Mouse (Mus musculus): ENCODE measurements around the gene Morc4. TPM values are rescaled to one million over a fixed set of nuclear protein-coding genes. Genes with fewer than 3 reads are reported as not detected.

The Morc4 gene
- polyA plus RNA-seq, 1 experiment from 2014 or later, result 2.6 TPM

DNA sequence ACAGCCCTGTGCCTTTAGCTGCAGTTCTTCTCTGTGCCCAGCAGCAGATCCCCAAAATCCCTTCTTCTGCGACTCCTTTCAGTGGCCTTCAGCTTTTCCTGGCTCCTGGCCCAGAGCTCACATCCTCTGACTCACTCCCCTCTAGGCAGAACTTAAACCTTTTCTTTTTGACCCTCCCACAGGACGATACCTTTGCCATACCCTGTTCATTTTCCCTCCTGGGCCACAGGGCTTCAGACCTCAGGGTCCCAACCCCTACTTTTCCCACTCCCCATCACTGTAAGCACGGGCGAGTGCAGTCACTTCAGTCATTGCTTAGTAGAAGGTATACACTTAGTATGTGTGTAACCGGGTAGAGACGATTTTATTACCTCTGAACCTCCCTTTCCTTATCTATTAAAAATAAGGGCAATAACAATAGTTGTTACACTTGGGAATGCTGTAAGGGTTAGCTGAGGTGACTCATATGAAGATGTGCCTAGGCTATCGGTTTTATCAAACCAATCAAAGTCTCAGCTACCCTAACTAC, 96.3 kb downstream of the Morc4 start:
- Histone ChIP-seq H3K9ac (replicated peaks; ENCODE audit: low read depth, low read length) (no peak overlapping the region), H3K4me3 (replicated peaks; ENCODE audit: low read length) (no peak overlapping the region), H3K4me2 (ENCODE audit: low read length) (no peak overlapping the region), H3K27me3 (replicated peaks; ENCODE audit: control insufficient read depth, insufficient read depth, low read length) (no peaks in the 10 kb centered on the region), H3K4me1 (replicated peaks; ENCODE audit: control insufficient read depth, insufficient read depth, low read length) (no peaks in the 10 kb centered on the region), H3K36me3 (ENCODE audit: control insufficient read depth, insufficient read depth) (no peaks in the 10 kb centered on the region), H3K9me3 (ENCODE audit: control insufficient read depth, low read length) (no peaks in the 10 kb centered on the region), H3K27ac (ENCODE audit: low read length) (no peak overlapping the region)
- ATAC-seq, result no peak
- 74% methylated on average over 7 of the region's 7 CpGs for WGBS

GRCm38 (mm10) chrX:139774309-139775083, 97.0 kb downstream of the Morc4 start:
- no peak overlapping the region for H3K4me2 ChIP-seq (ENCODE audit: low read length)
- H3K27ac ChIP-seq (ENCODE audit: low read length), result no peak overlapping the region
- ATAC-seq, result no peak
- no peaks in the 10 kb centered on the region for H3K27me3 ChIP-seq (replicated peaks; ENCODE audit: control insufficient read depth, insufficient read depth, low read length)
- no peaks in the 10 kb centered on the region for H3K9me3 ChIP-seq (ENCODE audit: control insufficient read depth, low read length)
- WGBS, result 37% methylated on average over 18 of the region's 18 CpGs
- no peaks in the 10 kb centered on the region for H3K4me1 ChIP-seq (replicated peaks; ENCODE audit: control insufficient read depth, insufficient read depth, low read length)
- H3K9ac ChIP-seq (replicated peaks; ENCODE audit: low read depth, low read length), result no peak overlapping the region
- H3K36me3 ChIP-seq (ENCODE audit: control insufficient read depth, insufficient read depth), result no peaks in the 10 kb centered on the region
- H3K4me3 ChIP-seq (replicated peaks; ENCODE audit: low read length), result no peak overlapping the region

Other genes starting within 250 kb of the Morc4 start
- gene Tbc1d8b, start 186.7 kb downstream of the Morc4 start, polyA plus RNA-seq (2015; fragmentation: Nextera tagmentation; extraction: Ambion mirVana), result 0.76 and 1.3 TPM in 2 replicates
- 0.32 TPM in 1 of 2 replicates, not detected in the other for gene Gm15013, start 157.2 kb downstream of the Morc4 start, polyA plus RNA-seq (2015; fragmentation: Nextera tagmentation; extraction: Ambion mirVana)
- gene Ripply1, start 89.3 kb downstream of the Morc4 start, polyA plus RNA-seq (2015; fragmentation: Nextera tagmentation; extraction: Ambion mirVana), result not detected in 2 replicates
- gene Cldn2, start 70.8 kb downstream of the Morc4 start, polyA plus RNA-seq (2015; fragmentation: Nextera tagmentation; extraction: Ambion mirVana), result 0.89 and 1.3 TPM in 2 replicates
- 7.0 and 8.3 TPM in 2 replicates for gene Rbm41, start 126.9 kb upstream of the Morc4 start, polyA plus RNA-seq (2015; fragmentation: Nextera tagmentation; extraction: Ambion mirVana)
- 2.5 TPM in 1 of 2 replicates, not detected in the other for gene Nup62cl, start 191.0 kb upstream of the Morc4 start, polyA plus RNA-seq (2015; fragmentation: Nextera tagmentation; extraction: Ambion mirVana)
- not detected in 2 replicates for gene Pih1h3b, start 191.2 kb upstream of the Morc4 start, polyA plus RNA-seq (2015; fragmentation: Nextera tagmentation; extraction: Ambion mirVana)